ENCODE assay signal across 14 mouse cellular contexts in the genomic region with DNA sequence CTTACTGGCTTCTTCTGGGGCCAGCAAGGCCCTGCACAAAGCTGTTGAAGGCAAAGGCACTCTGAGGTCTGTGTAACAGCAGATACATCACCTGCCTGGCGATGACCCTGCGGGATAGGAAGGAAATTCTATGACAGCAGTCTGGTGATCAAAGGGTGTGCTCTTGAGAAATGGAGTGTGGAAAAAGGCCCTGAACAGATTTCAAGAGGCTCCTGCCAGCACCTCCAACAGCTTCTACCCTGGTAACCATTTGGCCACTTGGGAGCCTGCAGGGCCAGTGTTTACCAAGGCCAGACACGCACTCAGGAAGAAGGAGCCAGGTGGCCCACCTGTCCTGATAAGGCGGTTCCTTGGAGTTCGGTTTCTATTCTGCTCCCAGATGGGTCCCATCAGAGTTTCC.
DNase-seq lines count a peak whose midpoint lies in the region; ATAC-seq lines count a peak whose summit lies in the region.
"Had no signal": no experiment of that assay in that cellular context is flagged by ENCODE, and none has a peak within 500 bp of the region (broad histone marks: within the 10 kb centered on the region; RNA-seq: fewer than 3 reads in every experiment).

No protein-coding gene starts in this region.

- H3K27ac ChIP-seq in kidney, embryonic 16.5 days (ENCODE audit: low read length), result peak overlapping the region; percentile 81
- peak overlapping the region; percentile 39; the same call in 1 of the 2 replicates for H3K27ac ChIP-seq in intestine, embryonic 16.5 days (ENCODE audit: low read length)
- peak overlapping the region; percentile 57; the same call in 1 of the 2 replicates for H3K27ac ChIP-seq in stomach, embryonic 15.5 days
- no peak overlapping the region for H3K27ac ChIP-seq in forebrain, embryonic 13.5 days
- H3K27ac ChIP-seq: liver, embryonic 13.5 days; midbrain, embryonic 15.5 days had no signal

- no peak for ATAC-seq in kidney, embryonic 16.5 days (ENCODE audit: low FRiP score, low TSS enrichment)
- no peak for ATAC-seq in intestine, embryonic 16.5 days
- no peak for ATAC-seq in stomach, embryonic 15.5 days (ENCODE audit: insufficient read depth, low FRiP score, low read depth)
- no peak for ATAC-seq in forebrain, embryonic 13.5 days
- ATAC-seq: activated CD4-positive, CD25-positive, alpha-beta regulatory T cell, adult 4 months; midbrain, embryonic 15.5 days had no signal

- peaks cover 26% of the 10 kb centered on the region for H3K4me1 ChIP-seq in kidney, embryonic 16.5 days (ENCODE audit: insufficient read depth, low read length)
- peaks cover 25% of the 10 kb centered on the region for H3K4me1 ChIP-seq in intestine, embryonic 16.5 days (ENCODE audit: control insufficient read depth, insufficient read depth, low read length)
- peaks cover 9% of the 10 kb centered on the region; the same call in 1 of the 2 replicates for H3K4me1 ChIP-seq in stomach, embryonic 15.5 days
- H3K4me1 ChIP-seq in forebrain, embryonic 13.5 days, result peaks cover 10% of the 10 kb centered on the region

- no peaks in the 10 kb centered on the region for H3K9me3 ChIP-seq in kidney, embryonic 16.5 days (ENCODE audit: low read length)
- H3K9me3 ChIP-seq in intestine, embryonic 16.5 days (ENCODE audit: control insufficient read depth, low read length), result no peaks in the 10 kb centered on the region
- H3K9me3 ChIP-seq in stomach, embryonic 15.5 days, result no peaks in the 10 kb centered on the region
- H3K9me3 ChIP-seq in forebrain, embryonic 13.5 days (replicated peaks), result no peaks in the 10 kb centered on the region
- H3K9me3 ChIP-seq: G1E; liver, embryonic 13.5 days; midbrain, embryonic 15.5 days had no signal

- H3K9ac ChIP-seq in kidney, embryonic 16.5 days (replicated peaks; ENCODE audit: low read length), result no peak overlapping the region
- 0 out of 2 replicates have a peak overlapping the region, but pooled peaks have one; percentile 30 for H3K9ac ChIP-seq in intestine, embryonic 16.5 days (ENCODE audit: low read depth, low read length)
- no peak overlapping the region for H3K9ac ChIP-seq in stomach, embryonic 15.5 days
- no peak overlapping the region for H3K9ac ChIP-seq in forebrain, embryonic 13.5 days
- H3K9ac ChIP-seq: liver, embryonic 13.5 days; midbrain, embryonic 15.5 days had no signal

- WGBS in kidney, embryonic 16.5 days, result 42% methylated on average over 5 of the region's 5 CpGs
- 36% methylated on average over 5 of the region's 5 CpGs for WGBS in intestine, embryonic 16.5 days
- WGBS in stomach, embryonic 15.5 days, result 29% methylated on average over 5 of the region's 5 CpGs
- 87% methylated on average over 5 of the region's 5 CpGs for WGBS in forebrain, embryonic 13.5 days

- no peak overlapping the region for H3K4me3 ChIP-seq in kidney, embryonic 16.5 days (ENCODE audit: low read length)
- no peak overlapping the region for H3K4me3 ChIP-seq in intestine, embryonic 16.5 days (ENCODE audit: low read length)
- no peak overlapping the region for H3K4me3 ChIP-seq in stomach, embryonic 15.5 days (replicated peaks)
- no peak overlapping the region for H3K4me3 ChIP-seq in forebrain, embryonic 13.5 days
- H3K4me3 ChIP-seq: liver, embryonic 13.5 days; midbrain, embryonic 15.5 days had no signal

- H3K36me3 ChIP-seq in kidney, embryonic 16.5 days (ENCODE audit: insufficient read depth, low read length), result no peaks in the 10 kb centered on the region
- no peaks in the 10 kb centered on the region for H3K36me3 ChIP-seq in intestine, embryonic 16.5 days (ENCODE audit: control insufficient read depth, insufficient read depth, low read length)
- no peaks in the 10 kb centered on the region for H3K36me3 ChIP-seq in stomach, embryonic 15.5 days
- no peaks in the 10 kb centered on the region for H3K36me3 ChIP-seq in forebrain, embryonic 13.5 days (ENCODE audit: poor library complexity, severe bottlenecking)
- H3K36me3 ChIP-seq: G1E; liver, embryonic 13.5 days; midbrain, embryonic 15.5 days had no signal

- H3K27me3 ChIP-seq in kidney, embryonic 16.5 days (ENCODE audit: insufficient read depth, low read length), result no peaks in the 10 kb centered on the region
- H3K27me3 ChIP-seq in intestine, embryonic 16.5 days (replicated peaks; ENCODE audit: control insufficient read depth, insufficient read depth, low read length), result no peaks in the 10 kb centered on the region
- H3K27me3 ChIP-seq in stomach, embryonic 15.5 days (replicated peaks), result no peaks in the 10 kb centered on the region
- H3K27me3 ChIP-seq in forebrain, embryonic 13.5 days, result peaks cover 19% of the 10 kb centered on the region
- H3K27me3 ChIP-seq: midbrain, embryonic 15.5 days had no signal

- peak; percentile 43 for DNase-seq in adrenal gland, postnatal 10 days
- no peak for DNase-seq in adrenal gland, adult 8-10 months
- no peak for DNase-seq in kidney, postnatal 36 days
- no peak for DNase-seq in frontal cortex, postnatal 25 days (ENCODE audit: low spot score in 2 of 2)
- DNase-seq: gastrocnemius, postnatal 10 days; kidney, adult 9 months; liver, embryonic 13.5 days had no signal

- H3K4me2 ChIP-seq in kidney, embryonic 16.5 days (replicated peaks; ENCODE audit: low read depth, low read length), result no peak overlapping the region
- no peak overlapping the region for H3K4me2 ChIP-seq in intestine, embryonic 16.5 days (ENCODE audit: low read depth, low read length)
- no peak overlapping the region for H3K4me2 ChIP-seq in stomach, embryonic 15.5 days
- H3K4me2 ChIP-seq in forebrain, embryonic 13.5 days, result no peak overlapping the region
- H3K4me2 ChIP-seq: liver, embryonic 13.5 days; midbrain, embryonic 15.5 days had no signal
